Mouse (Mus musculus) limb, embryonic 11.5 days (tissue): Measurements from ENCODE around the gene Ttll9. TPM values are rescaled to one million over a fixed set of nuclear protein-coding genes. Genes with fewer than 3 reads are reported as not detected.

Experiments
- ATAC-seq: fragments of 200-750 bp; cut with Nextera tagmentation; 2 replicates; pipeline ENCODE4 v1.8.0; 2017; ENCODE audit warnings: low read depth; ENCODE audit not compliant: insufficient number of reproducible peaks, low FRiP score, low TSS enrichment
- DNase-seq: peaks from one replicate; pipeline ENCODE4 v3.0.0-alpha.2; 2015; ENCODE audit warnings: low spot score
- H3K27ac ChIP-seq: fragments of 300-500 bp; sonication (generic); replicated peaks from 2 replicates; pipeline ENCODE4 v1.5.1; 2014; ENCODE audit warnings: low read depth, mild to moderate bottlenecking, low read length
- H3K27me3 ChIP-seq: fragments of 300-500 bp; sonication (generic); 2 replicates; pipeline ENCODE4 v1.6.1; 2014; ENCODE audit warnings: mild to moderate bottlenecking, low read length, mixed read lengths; ENCODE audit not compliant: control insufficient read depth, insufficient read depth
- H3K36me3 ChIP-seq: fragments of 300-500 bp; sonication (generic); 2 replicates; pipeline ENCODE4 v1.6.1; 2014; ENCODE audit warnings: mild to moderate bottlenecking, low read length, moderate library complexity, mixed read lengths; ENCODE audit not compliant: control insufficient read depth, insufficient read depth
- H3K4me1 ChIP-seq: fragments of 300-500 bp; sonication (generic); 2 replicates; pipeline ENCODE4 v1.6.1; 2014; ENCODE audit warnings: low read length, mixed read lengths; ENCODE audit not compliant: control insufficient read depth, insufficient read depth
- H3K4me2 ChIP-seq: fragments of 300-500 bp; sonication (generic); 2 replicates; pipeline ENCODE4 v1.6.1; 2014; ENCODE audit warnings: low read depth, mild to moderate bottlenecking, moderate library complexity; ENCODE audit not compliant: severe bottlenecking
- H3K4me3 ChIP-seq: fragments of 300-500 bp; sonication (generic); 2 replicates; pipeline ENCODE4 v1.5.1; 2014; ENCODE audit warnings: low read depth, low read length
- H3K9ac ChIP-seq: fragments of 300-500 bp; sonication (generic); 2 replicates; pipeline ENCODE4 v1.6.1; 2014; ENCODE audit warnings: mild to moderate bottlenecking, low read length
- H3K9me3 ChIP-seq: fragments of 300-500 bp; sonication (generic); 2 replicates; pipeline ENCODE4 v1.6.1; 2016; ENCODE audit warnings: low read length; ENCODE audit not compliant: control insufficient read depth
- WGBS: fragments of 180-500 bp; shearing (Covaris S2); extraction: QIAGEN DNeasy Blood & Tissue Kit; methylation state at CpG from one replicate; pipeline ENCODE4 v1.1.7; 2014; 5-methylcytosine and 5-hydroxymethylcytosine counted together
- polyA plus RNA-seq: library from polyadenylated mRNA; unstranded; fragments of >200 nt; fragmentation: Nextera tagmentation; extraction: Ambion mirVana; gene quantifications from 2 replicates; pipeline ENCODE4 v1.2.1, GENCODE M21; 2014

Ttll9 gene
- polyA plus RNA-seq, 1 experiment from 2014 or later: 0.35 TPM

GRCm38 (mm10) chr2:153053896-153054295, 91.6 kb downstream of the Ttll9 start:
- Histone ChIP-seq H3K9ac (no peak overlapping the region), H3K27ac (no peak overlapping the region), H3K27me3 (peaks cover 20% of the 10 kb centered on the region), H3K36me3 (no peaks in the 10 kb centered on the region), H3K9me3 (no peaks in the 10 kb centered on the region), H3K4me2 (no peak overlapping the region), H3K4me3 (no peak overlapping the region), H3K4me1 (no peaks in the 10 kb centered on the region)
- ATAC-seq: no peak
- 89% methylated on average over 8 of the region's 8 CpGs for WGBS
- no peak for DNase-seq

GRCm38 (mm10) chr2:153055270-153055920, 93.1 kb downstream of the Ttll9 start:
- H3K4me1 ChIP-seq: no peaks in the 10 kb centered on the region
- H3K27me3 ChIP-seq: peaks cover 20% of the 10 kb centered on the region
- H3K27ac ChIP-seq: no peak overlapping the region
- no peak overlapping the region for H3K9ac ChIP-seq
- no peak overlapping the region for H3K4me2 ChIP-seq
- H3K9me3 ChIP-seq: no peaks in the 10 kb centered on the region
- no peaks in the 10 kb centered on the region for H3K36me3 ChIP-seq
- no peak overlapping the region for H3K4me3 ChIP-seq
- ATAC-seq: no peak
- DNase-seq: no peak
- 51% methylated on average over 6 of the region's 6 CpGs for WGBS

Other genes with a start within 250 kb of the Ttll9 start
- 221 and 248 TPM in 2 replicates for gene Id1, start 226.2 kb upstream of the Ttll9 start, polyA plus RNA-seq
- 18.5 and 22.3 TPM in 2 replicates for gene Cox4i2, start 208.3 kb upstream of the Ttll9 start, polyA plus RNA-seq
- 109 and 110 TPM in 2 replicates for gene Bcl2l1, start 130.8 kb upstream of the Ttll9 start, polyA plus RNA-seq
- 172 and 182 TPM in 2 replicates for gene Tpx2, start 114.5 kb upstream of the Ttll9 start, polyA plus RNA-seq
- gene Mylk2, start 51.1 kb upstream of the Ttll9 start, polyA plus RNA-seq: not detected in 2 replicates
- gene Foxs1, start 29.3 kb upstream of the Ttll9 start, polyA plus RNA-seq: 0.29 and 0.38 TPM in 2 replicates
- 0.37 and 1.0 TPM in 2 replicates for gene Dusp15, start 10.8 kb upstream of the Ttll9 start, polyA plus RNA-seq
- 59.0 and 63.0 TPM in 2 replicates for gene Pdrg1, start 52.9 kb downstream of the Ttll9 start, polyA plus RNA-seq
- not detected in 2 replicates for gene Xkr7, start 69.4 kb downstream of the Ttll9 start, polyA plus RNA-seq
- gene Ccm2l, start 103.5 kb downstream of the Ttll9 start, polyA plus RNA-seq: 1.0 and 1.4 TPM in 2 replicates
- 1.4 TPM in 2 replicates for gene Hck, start 146.0 kb downstream of the Ttll9 start, polyA plus RNA-seq
- 79.7 and 97.5 TPM in 2 replicates for gene Tm9sf4, start 198.8 kb downstream of the Ttll9 start, polyA plus RNA-seq